Mouse (Mus musculus) forebrain, embryonic 13.5 days (tissue): ENCODE results near the gene Usp6nl. TPM values are rescaled to one million over a fixed set of nuclear protein-coding genes. Genes with fewer than 3 reads are reported as not detected.

Experiments used
- ATAC-seq: fragments of 200-750 bp; cut with Nextera tagmentation; 2 replicates; pipeline ENCODE4 v1.8.0; 2017
- H3K27ac ChIP-seq: fragments of 300-500 bp; sonication (generic); 2 replicates; pipeline ENCODE4 v1.5.1; 2015; ENCODE audit warnings: inconsistent platforms, mild to moderate bottlenecking, moderate library complexity
- H3K27me3 ChIP-seq: fragments of 300-500 bp; sonication (generic); 2 replicates; pipeline ENCODE4 v1.6.1; 2015; ENCODE audit warnings: mild to moderate bottlenecking, inconsistent platforms
- H3K36me3 ChIP-seq: fragments of 300-500 bp; sonication (generic); 2 replicates; pipeline ENCODE4 v1.6.1; 2015; ENCODE audit warnings: mild to moderate bottlenecking, inconsistent platforms; ENCODE audit not compliant: poor library complexity, severe bottlenecking
- H3K4me1 ChIP-seq: fragments of 300-500 bp; sonication (generic); 2 replicates; pipeline ENCODE4 v1.6.1; 2015; ENCODE audit warnings: inconsistent platforms
- H3K4me2 ChIP-seq: fragments of 300-500 bp; sonication (generic); 2 replicates; pipeline ENCODE4 v1.6.1; 2015; ENCODE audit warnings: inconsistent platforms, mild to moderate bottlenecking, moderate library complexity
- H3K4me3 ChIP-seq: fragments of 300-500 bp; sonication (generic); 2 replicates; pipeline ENCODE4 v1.5.1; 2015; ENCODE audit warnings: mild to moderate bottlenecking, inconsistent platforms
- H3K9ac ChIP-seq: fragments of 300-500 bp; sonication (generic); 2 replicates; pipeline ENCODE4 v1.6.1; 2015; ENCODE audit warnings: mild to moderate bottlenecking, inconsistent platforms
- H3K9me3 ChIP-seq: fragments of 300-500 bp; sonication (generic); replicated peaks from 2 replicates; pipeline ENCODE4 v1.6.1; 2016; ENCODE audit warnings: inconsistent platforms
- WGBS: fragments of 180-500 bp; shearing (Covaris S2); methylation state at CpG from one replicate; pipeline ENCODE4 v1.1.7; 2015; 5-methylcytosine and 5-hydroxymethylcytosine counted together
- polyA plus RNA-seq: library from polyadenylated mRNA; unstranded; fragments of >200 nt; fragmentation: Nextera tagmentation; extraction: Ambion mirVana; gene quantifications from 2 replicates; pipeline ENCODE4 v1.2.1, GENCODE M21; 2015

The Usp6nl gene
- polyA plus RNA-seq, 1 experiment from 2014 or later, result 8.0 TPM

DNA sequence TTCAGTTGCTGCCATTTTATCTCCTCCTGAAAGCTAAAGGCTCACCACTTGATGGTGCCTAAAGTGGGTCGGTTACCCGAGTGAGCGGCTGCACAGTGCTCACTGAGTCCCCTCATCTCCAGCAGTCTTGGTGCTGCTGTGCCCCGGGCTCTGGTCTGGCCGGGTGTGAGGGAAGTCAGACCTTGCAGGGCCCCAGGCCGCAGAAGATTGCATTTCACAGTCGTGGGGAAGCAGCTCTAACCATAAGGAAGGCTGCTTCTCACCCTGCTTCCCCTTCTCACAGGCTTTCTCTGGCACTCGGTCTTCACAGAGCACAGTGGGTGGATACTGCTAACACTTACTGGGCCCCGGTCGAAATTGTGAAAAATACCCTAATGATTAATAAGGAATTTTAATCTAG, 119.8 kb downstream of the Usp6nl start:
- no peak for ATAC-seq
- Histone ChIP-seq H3K4me2 (no peak overlapping the region), H3K27ac (no peak overlapping the region), H3K4me3 (no peak overlapping the region), H3K9ac (no peak overlapping the region), H3K9me3 (no peaks in the 10 kb centered on the region), H3K27me3 (no peaks in the 10 kb centered on the region), H3K4me1 (no peaks in the 10 kb centered on the region), H3K36me3 (peaks cover 30% of the 10 kb centered on the region)
- WGBS, result 92% methylated on average over 10 of the region's 10 CpGs

- H3K9ac ChIP-seq, result no peak overlapping the region
- H3K27ac ChIP-seq, result no peak overlapping the region
- WGBS, result 94% methylated on average over 4 of the region's 4 CpGs
- H3K36me3 ChIP-seq, result peaks cover 30% of the 10 kb centered on the region
- H3K4me3 ChIP-seq, result no peak overlapping the region
- no peaks in the 10 kb centered on the region for H3K9me3 ChIP-seq
- ATAC-seq, result no peak
- no peaks in the 10 kb centered on the region for H3K4me1 ChIP-seq
- H3K27me3 ChIP-seq, result no peaks in the 10 kb centered on the region
- H3K4me2 ChIP-seq, result no peak overlapping the region
Observed at GRCm38 (mm10) chr2:6444015-6444414, 121.5 kb downstream of the Usp6nl start.

DNA sequence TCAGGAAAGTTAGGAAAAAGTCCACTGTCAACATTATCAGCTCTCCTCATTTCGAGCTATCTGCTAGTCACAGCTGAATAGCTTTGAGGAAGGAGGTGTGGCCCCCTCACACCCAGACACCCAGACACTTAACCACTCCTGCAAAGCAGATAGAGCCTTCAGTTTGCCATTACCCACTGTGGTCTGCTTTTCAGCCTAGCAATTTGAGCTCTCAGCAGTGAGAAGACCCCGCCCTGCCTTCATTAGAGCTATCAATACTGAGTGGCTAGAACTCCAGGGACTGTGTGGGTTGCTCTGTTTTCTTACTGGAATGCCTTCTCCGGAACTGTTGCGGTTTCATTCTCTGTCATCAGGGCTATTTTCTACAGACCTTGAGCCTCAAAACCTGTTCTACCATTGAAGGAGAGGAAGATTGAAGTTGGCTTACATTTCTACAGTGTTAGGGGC, 122.3 kb downstream of the Usp6nl start:
- Histone ChIP-seq H3K4me3 (no peak overlapping the region), H3K9ac (no peak overlapping the region), H3K4me2 (no peak overlapping the region), H3K4me1 (peaks cover 2% of the 10 kb centered on the region), H3K36me3 (peaks cover 30% of the 10 kb centered on the region), H3K9me3 (no peaks in the 10 kb centered on the region), H3K27ac (no peak overlapping the region), H3K27me3 (no peaks in the 10 kb centered on the region)
- ATAC-seq, result no peak
- WGBS, result 88% methylated on average over 4 of the region's 4 CpGs

GRCm38 (mm10) chr2:6445858-6446257, 123.4 kb downstream of the Usp6nl start:
- H3K4me3 ChIP-seq, result no peak overlapping the region
- peaks cover 14% of the 10 kb centered on the region for H3K4me1 ChIP-seq
- H3K9ac ChIP-seq, result no peak overlapping the region
- H3K27me3 ChIP-seq, result no peaks in the 10 kb centered on the region
- no peak overlapping the region for H3K4me2 ChIP-seq
- WGBS, result 72% methylated on average over 4 of the region's 4 CpGs
- peaks cover 19% of the 10 kb centered on the region for H3K36me3 ChIP-seq
- H3K27ac ChIP-seq, result no peak overlapping the region
- ATAC-seq, result peak; percentile 44; the same call in 1 of the 2 replicates
- H3K9me3 ChIP-seq, result no peaks in the 10 kb centered on the region

DNA sequence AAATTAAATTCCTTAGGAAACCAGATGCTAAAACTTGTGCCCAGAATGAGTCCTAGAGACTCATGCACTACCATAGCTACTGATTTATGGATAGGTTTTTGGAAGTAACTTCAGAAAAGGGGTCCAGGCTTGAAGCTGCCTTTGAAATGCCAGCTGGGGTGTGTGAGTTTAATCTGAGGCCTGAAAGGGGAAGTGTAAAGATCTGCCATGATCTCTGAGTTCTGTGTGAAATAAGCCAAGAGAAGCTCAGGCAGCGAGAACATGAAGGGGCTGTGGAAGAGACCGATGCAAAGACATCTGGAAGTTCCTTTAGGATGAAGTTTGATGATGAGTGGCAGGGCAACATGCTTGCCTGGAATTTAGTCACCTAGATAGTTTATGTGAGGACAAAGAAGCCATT, 126.4 kb downstream of the Usp6nl start:
- 96% methylated on average over 2 of the region's 2 CpGs for WGBS
- Histone ChIP-seq H3K9me3 (no peaks in the 10 kb centered on the region), H3K36me3 (peaks cover 3% of the 10 kb centered on the region; the same call in 1 of the 2 replicates), H3K27me3 (no peaks in the 10 kb centered on the region), H3K4me3 (no peak overlapping the region), H3K4me2 (no peak overlapping the region), H3K9ac (no peak overlapping the region), H3K27ac (no peak overlapping the region), H3K4me1 (peaks cover 17% of the 10 kb centered on the region)
- no peak for ATAC-seq

- peaks cover 3% of the 10 kb centered on the region; the same call in 1 of the 2 replicates for H3K36me3 ChIP-seq
- no peaks in the 10 kb centered on the region for H3K27me3 ChIP-seq
- ATAC-seq, result no peak
- H3K9me3 ChIP-seq, result no peaks in the 10 kb centered on the region
- H3K4me1 ChIP-seq, result peaks cover 17% of the 10 kb centered on the region
- H3K4me3 ChIP-seq, result no peak overlapping the region
- no peak overlapping the region for H3K4me2 ChIP-seq
- no peak overlapping the region for H3K27ac ChIP-seq
- H3K9ac ChIP-seq, result no peak overlapping the region
- 63% methylated on average over 3 of the region's 3 CpGs for WGBS
Observed at GRCm38 (mm10) chr2:6449656-6450055, 127.2 kb downstream of the Usp6nl start.

DNA sequence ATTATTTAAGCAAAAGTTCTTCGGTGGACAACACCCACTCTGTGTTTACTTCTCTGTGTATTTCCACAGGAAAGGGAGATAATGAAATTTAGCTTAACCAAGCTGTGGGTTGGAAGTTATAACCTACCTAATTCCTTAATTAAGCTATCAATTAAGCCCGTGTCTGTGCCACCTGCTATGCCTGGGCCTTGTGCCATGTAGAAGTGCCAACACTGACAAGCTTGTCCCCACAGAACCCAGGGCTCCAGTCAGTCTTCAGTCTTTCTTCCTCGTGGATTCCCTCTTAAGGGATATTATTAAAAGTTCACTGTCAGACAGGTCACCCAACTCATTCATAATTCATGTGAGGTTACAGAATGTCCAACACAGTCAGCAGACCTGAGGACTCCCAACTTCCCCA, 128.1 kb downstream of the Usp6nl start:
- no peaks in the 10 kb centered on the region for H3K27me3 ChIP-seq

GRCm38 (mm10) chr2:6454941-6455516, 132.6 kb downstream of the Usp6nl start:
- H3K4me1 ChIP-seq, result peaks cover 17% of the 10 kb centered on the region
- 59% methylated on average over 7 of the region's 7 CpGs for WGBS
- no peak overlapping the region for H3K4me2 ChIP-seq
- no peak overlapping the region; the same call in 1 of the 2 replicates for H3K27ac ChIP-seq
- ATAC-seq, result peak; percentile 48; the same call in 1 of the 2 replicates
- no peak overlapping the region for H3K4me3 ChIP-seq
- no peaks in the 10 kb centered on the region for H3K36me3 ChIP-seq
- no peak overlapping the region for H3K9ac ChIP-seq
- no peaks in the 10 kb centered on the region for H3K27me3 ChIP-seq
- H3K9me3 ChIP-seq, result no peaks in the 10 kb centered on the region

More for the DNA sequence above, 128.1 kb downstream of the Usp6nl start:
- no peaks in the 10 kb centered on the region for H3K9me3 ChIP-seq
- H3K27ac ChIP-seq, result no peak overlapping the region
- no peaks in the 10 kb centered on the region for H3K36me3 ChIP-seq
- H3K9ac ChIP-seq, result no peak overlapping the region
- H3K4me1 ChIP-seq, result peaks cover 23% of the 10 kb centered on the region
- H3K4me2 ChIP-seq, result no peak overlapping the region
- WGBS, result 54% methylated on average over 3 of the region's 3 CpGs
- H3K4me3 ChIP-seq, result no peak overlapping the region
- ATAC-seq, result peak; percentile 41; the same call in 1 of the 2 replicates

DNA sequence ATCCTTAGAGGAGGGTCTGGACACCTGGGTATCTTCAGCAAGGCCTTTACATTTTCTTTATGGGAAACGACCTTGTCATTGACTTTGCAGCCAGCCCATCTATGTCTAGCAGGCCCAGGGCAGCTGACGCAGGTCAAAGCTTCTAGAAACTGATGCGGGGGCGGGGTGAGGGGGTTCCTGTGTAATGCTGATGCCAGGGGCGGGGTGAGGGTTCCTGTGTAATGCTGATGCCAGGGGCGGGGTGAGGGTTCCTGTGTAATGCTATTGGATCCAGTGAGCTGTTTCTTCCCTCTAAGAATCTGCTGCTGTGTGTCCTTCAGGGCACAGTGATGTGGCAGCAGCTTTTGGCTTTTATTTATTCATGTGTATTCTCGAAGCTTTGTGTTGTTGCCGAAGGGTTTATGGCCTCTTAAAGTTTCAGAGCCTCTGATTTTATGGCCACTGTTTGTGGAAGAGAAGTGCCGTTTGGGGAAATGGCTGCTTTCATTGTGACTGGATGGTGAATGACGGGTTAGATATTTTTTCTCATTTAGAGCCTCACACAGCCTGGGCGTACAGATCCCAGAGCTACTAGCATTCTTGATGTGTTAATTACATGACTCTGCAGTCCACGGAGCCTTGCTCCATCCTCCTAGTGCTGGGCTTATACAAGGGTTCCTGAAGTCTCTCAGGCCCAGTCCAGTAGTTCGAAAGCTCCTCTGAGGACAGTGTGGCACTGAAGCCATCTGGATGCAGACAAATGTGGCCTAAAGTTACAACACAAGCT, 137.0 kb downstream of the Usp6nl start:
- Histone ChIP-seq H3K9me3 (peaks cover 9% of the 10 kb centered on the region; the same call in 1 of the 2 replicates), H3K27ac (no peak overlapping the region), H3K27me3 (no peaks in the 10 kb centered on the region), H3K4me1 (peaks cover 14% of the 10 kb centered on the region), H3K9ac (no peak overlapping the region), H3K4me2 (no peak overlapping the region), H3K4me3 (no peak overlapping the region), H3K36me3 (no peaks in the 10 kb centered on the region)
- ATAC-seq, result no peak
- WGBS, result 65% methylated on average over 13 of the region's 13 CpGs

- ATAC-seq, result no peak
- WGBS, result 95% methylated on average over 3 of the region's 3 CpGs
Observed at GRCm38 (mm10) chr2:6462306-6462705, 139.8 kb downstream of the Usp6nl start.

DNA sequence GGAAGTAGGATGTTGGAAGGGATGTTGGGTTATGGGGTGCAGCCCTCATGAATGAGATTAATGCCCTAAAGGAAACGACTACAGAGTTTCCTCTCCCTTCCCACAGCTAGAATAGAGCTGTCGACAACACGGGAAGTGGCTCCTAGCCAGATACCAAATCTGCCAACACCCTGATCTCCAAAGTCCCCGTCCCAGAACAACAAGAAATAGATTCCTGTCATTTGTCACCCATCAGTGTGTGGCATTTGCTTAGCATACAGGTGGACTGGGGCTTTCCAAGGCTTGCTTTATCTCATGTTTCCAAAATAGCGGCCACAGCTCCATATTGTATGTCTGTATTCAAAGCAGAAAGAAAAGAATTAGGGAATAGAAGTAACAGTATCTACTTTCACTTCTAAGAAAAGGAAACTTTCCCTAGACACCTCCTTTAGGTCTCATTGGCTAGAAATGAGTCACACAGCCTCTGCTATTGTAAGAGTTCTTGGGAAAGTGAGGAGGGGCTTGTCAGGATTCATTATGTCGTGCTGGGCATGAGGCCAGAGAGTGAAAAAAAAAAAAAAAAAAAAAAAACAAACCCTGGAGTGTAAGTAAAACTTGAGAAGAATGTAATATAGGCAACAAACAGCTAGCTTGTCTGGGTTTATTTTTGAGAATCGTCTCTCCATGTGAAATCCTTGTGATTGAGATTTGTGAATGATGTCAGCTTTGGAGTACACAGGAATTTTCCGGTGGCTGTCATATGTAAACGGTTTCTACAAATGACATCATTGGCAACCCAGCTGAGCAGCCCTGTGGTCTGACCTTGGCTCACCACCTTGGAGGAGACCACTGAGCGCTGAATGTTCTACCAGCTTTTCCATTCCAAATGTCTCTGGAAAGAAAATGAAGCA, 141.6 kb downstream of the Usp6nl start:
- Histone ChIP-seq H3K36me3 (no peaks in the 10 kb centered on the region), H3K9me3 (peaks cover 9% of the 10 kb centered on the region; the same call in 1 of the 2 replicates), H3K9ac (no peak overlapping the region), H3K27me3 (no peaks in the 10 kb centered on the region), H3K4me3 (no peak overlapping the region), H3K27ac (peak overlapping the region; percentile 75), H3K4me2 (no peak overlapping the region), H3K4me1 (peaks cover 16% of the 10 kb centered on the region)
- ATAC-seq, result peak; percentile 92
- 14% methylated on average over 10 of the region's 10 CpGs for WGBS

More at GRCm38 (mm10) chr2:6462306-6462705, 139.8 kb downstream of the Usp6nl start:
- H3K36me3 ChIP-seq, result no peaks in the 10 kb centered on the region
- H3K9me3 ChIP-seq, result peaks cover 9% of the 10 kb centered on the region; the same call in 1 of the 2 replicates
- peaks cover 16% of the 10 kb centered on the region for H3K4me1 ChIP-seq
- no peak overlapping the region for H3K27ac ChIP-seq
- H3K4me3 ChIP-seq, result no peak overlapping the region
- no peak overlapping the region for H3K4me2 ChIP-seq
- no peaks in the 10 kb centered on the region for H3K27me3 ChIP-seq
- no peak overlapping the region for H3K9ac ChIP-seq
